Mouse (Mus musculus) liver, embryonic 11.5 days (tissue): ENCODE measurements at regions not wholly inside any gene's neighbourhood (a gene's known extent, or its start where the extent isn't known, plus 50 kb on each side); places are given as distances from the start of the nearest gene placed in this dataset.

Source experiments
- ATAC-seq: fragments of 200-750 bp; cut with Nextera tagmentation; replicated peaks from 2 replicates; pipeline ENCODE4 v1.8.0; 2017; ENCODE audit warnings: moderate number of reproducible peaks, mild to moderate bottlenecking, moderate TSS enrichment, moderate library complexity; ENCODE audit not compliant: low FRiP score
- DNase-seq: peaks from one replicate; pipeline ENCODE4 v3.0.0-alpha.2; 2017; ENCODE audit warnings: low spot score
- H3K27ac ChIP-seq: fragments of 300-500 bp; sonication (generic); 2 replicates; pipeline ENCODE4 v1.5.1; 2014; ENCODE audit warnings: mild to moderate bottlenecking, low read depth, low read length, control low read depth
- H3K27me3 ChIP-seq: fragments of 300-500 bp; sonication (generic); replicated peaks from 2 replicates; pipeline ENCODE4 v1.6.1; 2014; ENCODE audit warnings: low read length, mixed read lengths; ENCODE audit not compliant: control insufficient read depth, insufficient read depth
- H3K36me3 ChIP-seq: fragments of 300-500 bp; sonication (generic); 2 replicates; pipeline ENCODE4 v1.6.1; 2014; ENCODE audit warnings: mild to moderate bottlenecking, low read length, moderate library complexity, mixed read lengths; ENCODE audit not compliant: control insufficient read depth, insufficient read depth
- H3K4me1 ChIP-seq: fragments of 300-500 bp; sonication (generic); replicated peaks from 2 replicates; pipeline ENCODE4 v1.6.1; 2014; ENCODE audit warnings: low read length, mixed read lengths; ENCODE audit not compliant: control insufficient read depth, insufficient read depth
- H3K4me2 ChIP-seq: fragments of 300-500 bp; sonication (generic); 2 replicates; pipeline ENCODE4 v1.6.1; 2014; ENCODE audit warnings: mild to moderate bottlenecking, control low read depth, moderate library complexity
- H3K4me3 ChIP-seq: fragments of 300-500 bp; sonication (generic); 2 replicates; pipeline ENCODE4 v1.5.1; 2014; ENCODE audit warnings: low read depth, low read length, control low read depth
- H3K9ac ChIP-seq: fragments of 300-500 bp; sonication (generic); 2 replicates; pipeline ENCODE4 v1.6.1; 2014; ENCODE audit warnings: low read depth, low read length, control low read depth
- H3K9me3 ChIP-seq: fragments of 300-500 bp; sonication (generic); 2 replicates; pipeline ENCODE4 v1.6.1; 2016; ENCODE audit warnings: low read length, inconsistent platforms, mixed read lengths; ENCODE audit not compliant: control insufficient read depth
- WGBS: fragments of 180-500 bp; shearing (Covaris S2); extraction: QIAGEN DNeasy Blood & Tissue Kit; methylation state at CpG from one replicate; pipeline ENCODE4 v1.1.7; 2014; 5-methylcytosine and 5-hydroxymethylcytosine counted together

GRCm38 (mm10) chr16:76566220-76566619 is 192.6 kb upstream of the Nrip1 start:
- no peak overlapping the region for H3K9ac ChIP-seq
- H3K27me3 ChIP-seq: no peaks in the 10 kb centered on the region
- 15% methylated on average over 11 of the region's 11 CpGs for WGBS
- DNase-seq (no peak), ATAC-seq (no peak)
- no peak overlapping the region for H3K4me3 ChIP-seq
- no peak overlapping the region for H3K4me2 ChIP-seq
- H3K27ac ChIP-seq: no peak overlapping the region
- H3K36me3 ChIP-seq: no peaks in the 10 kb centered on the region
- H3K9me3 ChIP-seq: no peaks in the 10 kb centered on the region
- H3K4me1 ChIP-seq: no peaks in the 10 kb centered on the region

- no peaks in the 10 kb centered on the region for H3K4me1 ChIP-seq
- H3K36me3 ChIP-seq: no peaks in the 10 kb centered on the region
- no peaks in the 10 kb centered on the region for H3K9me3 ChIP-seq
- H3K4me2 ChIP-seq: no peak overlapping the region
- H3K27me3 ChIP-seq: no peaks in the 10 kb centered on the region
- whole genome bisulfite sequencing: 81% methylated on average over 4 of the region's 4 CpGs
- no peak overlapping the region for H3K27ac ChIP-seq
- H3K4me3 ChIP-seq: no peak overlapping the region
- ATAC-seq: no peak
- DNase-seq: no peak
- no peak overlapping the region for H3K9ac ChIP-seq
Observed at GRCm38 (mm10) chr16:76554846-76555245, 181.2 kb upstream of the Nrip1 start.

- Histone ChIP-seq H3K9me3 (no peaks in the 10 kb centered on the region), H3K4me2 (no peak overlapping the region), H3K27ac (no peak overlapping the region), H3K4me1 (no peaks in the 10 kb centered on the region), H3K27me3 (no peaks in the 10 kb centered on the region), H3K4me3 (no peak overlapping the region), H3K9ac (no peak overlapping the region), H3K36me3 (no peaks in the 10 kb centered on the region)
- 38% methylated on average over 5 of the region's 5 CpGs for WGBS
- no peak for DNase-seq
- ATAC-seq: no peak
Observed at GRCm38 (mm10) chr16:76549628-76550027, 176.0 kb upstream of the Nrip1 start.

- no peaks in the 10 kb centered on the region for H3K36me3 ChIP-seq
- 88% methylated on average over 4 of the region's 4 CpGs for WGBS
- no peak for ATAC-seq
Observed at GRCm38 (mm10) chr16:76547087-76547486, 173.5 kb upstream of the Nrip1 start.

GRCm38 (mm10) chr16:76546632-76547031 is 173.0 kb upstream of the Nrip1 start:
- no peak overlapping the region for H3K4me3 ChIP-seq
- no peak overlapping the region for H3K9ac ChIP-seq
- ATAC-seq (no peak), DNase-seq (no peak)
- no peaks in the 10 kb centered on the region for H3K4me1 ChIP-seq
- no peaks in the 10 kb centered on the region for H3K9me3 ChIP-seq
- no peak overlapping the region for H3K27ac ChIP-seq
- H3K27me3 ChIP-seq: no peaks in the 10 kb centered on the region
- no peak overlapping the region for H3K4me2 ChIP-seq
- H3K36me3 ChIP-seq: no peaks in the 10 kb centered on the region
- 91% methylated on average over 2 of the region's 2 CpGs for WGBS

More at GRCm38 (mm10) chr16:76547087-76547486, 173.5 kb upstream of the Nrip1 start:
- no peak overlapping the region for H3K4me2 ChIP-seq
- no peaks in the 10 kb centered on the region for H3K4me1 ChIP-seq
- no peaks in the 10 kb centered on the region for H3K27me3 ChIP-seq
- no peak overlapping the region for H3K9ac ChIP-seq
- no peak overlapping the region for H3K27ac ChIP-seq
- DNase-seq: no peak
- H3K4me3 ChIP-seq: no peak overlapping the region
- no peaks in the 10 kb centered on the region for H3K9me3 ChIP-seq

GRCm38 (mm10) chr16:76545942-76546341 is 172.3 kb upstream of the Nrip1 start:
- DNase-seq: no peak

GRCm38 (mm10) chr16:76544972-76545371 is 171.3 kb upstream of the Nrip1 start:
- H3K4me3 ChIP-seq: no peak overlapping the region
- no peak for ATAC-seq
- no peak overlapping the region for H3K4me2 ChIP-seq
- no peaks in the 10 kb centered on the region for H3K27me3 ChIP-seq
- H3K36me3 ChIP-seq: no peaks in the 10 kb centered on the region
- DNase-seq: no peak
- 69% methylated on average over 4 of the region's 4 CpGs for WGBS
- no peaks in the 10 kb centered on the region for H3K4me1 ChIP-seq
- H3K27ac ChIP-seq: no peak overlapping the region
- no peaks in the 10 kb centered on the region for H3K9me3 ChIP-seq
- no peak overlapping the region for H3K9ac ChIP-seq

More at GRCm38 (mm10) chr16:76545942-76546341, 172.3 kb upstream of the Nrip1 start:
- Histone ChIP-seq H3K36me3 (no peaks in the 10 kb centered on the region), H3K4me3 (no peak overlapping the region), H3K27me3 (no peaks in the 10 kb centered on the region), H3K4me2 (no peak overlapping the region), H3K9ac (no peak overlapping the region), H3K4me1 (no peaks in the 10 kb centered on the region), H3K9me3 (no peaks in the 10 kb centered on the region), H3K27ac (no peak overlapping the region)
- WGBS: 83% methylated on average over 2 of the region's 2 CpGs
- no peak for ATAC-seq

GRCm38 (mm10) chr16:76540964-76541363 is 167.3 kb upstream of the Nrip1 start:
- Histone ChIP-seq H3K9me3 (no peaks in the 10 kb centered on the region), H3K4me2 (no peak overlapping the region), H3K27ac (no peak overlapping the region), H3K36me3 (no peaks in the 10 kb centered on the region), H3K9ac (no peak overlapping the region), H3K4me1 (no peaks in the 10 kb centered on the region), H3K4me3 (no peak overlapping the region), H3K27me3 (no peaks in the 10 kb centered on the region)
- WGBS: 57% methylated on average over 5 of the region's 5 CpGs
- DNase-seq (no peak), ATAC-seq (no peak)

- Histone ChIP-seq H3K27ac (no peak overlapping the region), H3K4me3 (no peak overlapping the region), H3K4me2 (no peak overlapping the region), H3K36me3 (no peaks in the 10 kb centered on the region), H3K9ac (no peak overlapping the region), H3K9me3 (no peaks in the 10 kb centered on the region), H3K27me3 (no peaks in the 10 kb centered on the region), H3K4me1 (no peaks in the 10 kb centered on the region)
- ATAC-seq (no peak), DNase-seq (no peak)
- 67% methylated on average over 8 of the region's 8 CpGs for WGBS
Observed at GRCm38 (mm10) chr16:76540328-76540923, 166.8 kb upstream of the Nrip1 start.
